Mouse (Mus musculus): Measurements from ENCODE around the gene Cacna1e.

GRCm38 (mm10) chr1:154520715-154521114, 363.6 kb downstream of the Cacna1e start:
- TF ChIP-seq CTCF (IDR thresholded peaks at IDR 0.05; ENCODE audit: borderline replicate concordance, extremely low read depth, insufficient read depth, insufficient read length) (no peak), POLR2A (IDR thresholded peaks at IDR 0.05; ENCODE audit: borderline replicate concordance, extremely low read depth, insufficient read depth, insufficient read length, poor library complexity, severe bottlenecking) (no peak)

Measured in brain, embryonic 14.5 days (tissue).